Mouse (Mus musculus): ENCODE results near the gene Ntm. TPM values are rescaled to one million over a fixed set of nuclear protein-coding genes. Genes with fewer than 3 reads are reported as not detected.

The Ntm gene
- polyA plus RNA-seq, 1 experiment from 2014 or later: 14.1 TPM

DNA sequence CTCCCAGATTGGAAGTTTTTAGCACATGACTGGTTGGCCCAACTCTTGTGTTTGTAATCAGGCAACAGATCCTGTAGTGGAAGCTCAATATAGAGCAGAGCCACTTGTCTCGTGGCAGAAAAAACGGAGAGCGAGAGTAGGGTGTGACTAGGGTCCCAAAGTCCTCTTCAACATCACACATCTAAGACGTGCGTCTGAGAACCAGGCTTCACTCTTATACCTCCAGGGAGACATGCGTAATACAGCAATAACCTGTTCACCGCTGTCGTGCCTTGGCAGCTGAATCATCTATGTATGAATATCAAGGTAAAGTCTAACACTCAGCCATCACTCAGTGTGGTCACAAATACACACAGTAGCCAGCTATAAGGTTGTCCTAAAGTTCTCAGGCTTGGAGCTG lies 412.8 kb downstream of the Ntm start:
- Histone ChIP-seq H3K9me3 (ENCODE audit: control insufficient read depth, low read length) (no peaks in the 10 kb centered on the region), H3K9ac (ENCODE audit: low read length) (no peak overlapping the region), H3K4me2 (no peak overlapping the region), H3K27me3 (ENCODE audit: control insufficient read depth, insufficient read depth, low read length) (no peaks in the 10 kb centered on the region), H3K36me3 (ENCODE audit: control insufficient read depth, insufficient read depth, low read length) (no peaks in the 10 kb centered on the region), H3K4me1 (ENCODE audit: control insufficient read depth, insufficient read depth, low read length) (no peaks in the 10 kb centered on the region), H3K4me3 (ENCODE audit: low read depth, low read length) (no peak overlapping the region), H3K27ac (ENCODE audit: low read depth, low read length) (no peak overlapping the region)
- ATAC-seq (ENCODE audit: low FRiP score) (no peak), DNase-seq (ENCODE audit: low spot score, missing footprints) (no peak)
- WGBS: 92% methylated on average over 8 of the region's 8 CpGs

- no peak overlapping the region for H3K9ac ChIP-seq (ENCODE audit: low read length)
- no peak overlapping the region for H3K4me2 ChIP-seq
- no peaks in the 10 kb centered on the region for H3K4me1 ChIP-seq (ENCODE audit: control insufficient read depth, insufficient read depth, low read length)
- H3K27me3 ChIP-seq (ENCODE audit: control insufficient read depth, insufficient read depth, low read length): no peaks in the 10 kb centered on the region
- H3K4me3 ChIP-seq (ENCODE audit: low read depth, low read length): no peak overlapping the region
- DNase-seq (ENCODE audit: low spot score, missing footprints) (no peak), ATAC-seq (ENCODE audit: low FRiP score) (no peak)
- H3K36me3 ChIP-seq (ENCODE audit: control insufficient read depth, insufficient read depth, low read length): no peaks in the 10 kb centered on the region
- no peaks in the 10 kb centered on the region for H3K9me3 ChIP-seq (ENCODE audit: control insufficient read depth, low read length)
- WGBS: 88% methylated on average over 2 of the region's 2 CpGs
- no peak overlapping the region for H3K27ac ChIP-seq (ENCODE audit: low read depth, low read length)
Observed at GRCm38 (mm10) chr9:29536415-29536814, 426.5 kb downstream of the Ntm start.

DNA sequence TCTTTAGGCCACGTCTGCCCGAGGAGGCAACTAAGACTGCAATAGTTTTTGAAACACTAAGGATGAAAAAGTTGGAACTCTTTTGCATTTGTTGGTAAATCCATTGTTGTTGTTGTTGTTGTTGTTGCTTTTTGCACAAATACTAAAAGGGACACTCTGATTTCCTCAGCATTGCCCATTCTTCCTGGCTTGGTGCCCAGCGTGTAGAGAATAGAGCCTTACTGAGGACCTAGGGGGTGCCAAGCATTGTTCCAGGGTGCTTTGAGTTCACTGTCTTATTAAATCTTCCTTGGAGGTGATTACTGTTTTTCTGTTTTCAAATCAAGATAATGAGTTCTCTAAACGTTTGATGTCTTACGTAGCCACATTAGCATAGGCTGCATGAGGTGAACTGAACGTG lies 428.2 kb downstream of the Ntm start:
- H3K4me3 ChIP-seq (ENCODE audit: low read depth, low read length): no peak overlapping the region
- H3K9ac ChIP-seq (ENCODE audit: low read length): no peak overlapping the region
- no peaks in the 10 kb centered on the region for H3K27me3 ChIP-seq (ENCODE audit: control insufficient read depth, insufficient read depth, low read length)
- WGBS: 71% methylated on average over 6 of the region's 6 CpGs
- no peaks in the 10 kb centered on the region for H3K9me3 ChIP-seq (ENCODE audit: control insufficient read depth, low read length)
- ATAC-seq (ENCODE audit: low FRiP score): no peak
- H3K36me3 ChIP-seq (ENCODE audit: control insufficient read depth, insufficient read depth, low read length): no peaks in the 10 kb centered on the region
- no peak overlapping the region for H3K4me2 ChIP-seq
- H3K27ac ChIP-seq (ENCODE audit: low read depth, low read length): no peak overlapping the region
- DNase-seq (ENCODE audit: low spot score, missing footprints): no peak
- H3K4me1 ChIP-seq (ENCODE audit: control insufficient read depth, insufficient read depth, low read length): no peaks in the 10 kb centered on the region

GRCm38 (mm10) chr9:29534304-29534703 lies 428.6 kb downstream of the Ntm start:
- no peak overlapping the region for H3K4me3 ChIP-seq (ENCODE audit: low read depth, low read length)
- H3K36me3 ChIP-seq (ENCODE audit: control insufficient read depth, insufficient read depth, low read length): no peaks in the 10 kb centered on the region
- H3K9ac ChIP-seq (ENCODE audit: low read length): no peak overlapping the region
- H3K9me3 ChIP-seq (ENCODE audit: control insufficient read depth, low read length): no peaks in the 10 kb centered on the region
- no peak overlapping the region for H3K27ac ChIP-seq (ENCODE audit: low read depth, low read length)
- 48% methylated on average over 7 of the region's 7 CpGs for WGBS
- DNase-seq (ENCODE audit: low spot score, missing footprints): no peak
- ATAC-seq (ENCODE audit: low FRiP score): no peak
- no peaks in the 10 kb centered on the region for H3K27me3 ChIP-seq (ENCODE audit: control insufficient read depth, insufficient read depth, low read length)
- no peaks in the 10 kb centered on the region for H3K4me1 ChIP-seq (ENCODE audit: control insufficient read depth, insufficient read depth, low read length)
- no peak overlapping the region for H3K4me2 ChIP-seq

DNA sequence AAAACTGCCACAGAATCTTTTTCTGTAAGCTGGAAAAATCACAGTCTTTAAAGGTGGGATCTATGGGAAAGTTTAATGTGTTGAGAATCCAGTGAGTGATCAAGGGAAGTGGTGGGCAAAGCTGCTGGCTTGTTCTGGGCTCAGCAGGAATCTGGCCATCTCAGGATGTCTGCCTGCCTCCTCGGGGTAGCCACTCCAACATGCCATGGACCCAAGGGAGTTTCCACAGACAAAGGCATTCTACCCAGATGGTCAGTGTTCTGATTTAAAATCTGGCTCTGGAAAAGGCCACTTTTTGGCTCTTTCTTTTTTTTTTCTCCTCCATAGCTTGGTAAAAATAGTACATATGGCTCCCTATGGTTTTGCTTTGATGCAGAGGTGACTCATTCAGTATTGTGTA lies 429.4 kb downstream of the Ntm start:
- WGBS: 38% methylated on average over 1 of the region's 1 CpGs
- ATAC-seq (ENCODE audit: low FRiP score) (no peak), DNase-seq (ENCODE audit: low spot score, missing footprints) (no peak)
- H3K4me2 ChIP-seq: no peak overlapping the region
- no peak overlapping the region for H3K27ac ChIP-seq (ENCODE audit: low read depth, low read length)
- no peaks in the 10 kb centered on the region for H3K27me3 ChIP-seq (ENCODE audit: control insufficient read depth, insufficient read depth, low read length)
- H3K9ac ChIP-seq (ENCODE audit: low read length): no peak overlapping the region
- H3K4me1 ChIP-seq (ENCODE audit: control insufficient read depth, insufficient read depth, low read length): no peaks in the 10 kb centered on the region
- no peak overlapping the region for H3K4me3 ChIP-seq (ENCODE audit: low read depth, low read length)
- no peaks in the 10 kb centered on the region for H3K36me3 ChIP-seq (ENCODE audit: control insufficient read depth, insufficient read depth, low read length)
- H3K9me3 ChIP-seq (ENCODE audit: control insufficient read depth, low read length): no peaks in the 10 kb centered on the region

DNA sequence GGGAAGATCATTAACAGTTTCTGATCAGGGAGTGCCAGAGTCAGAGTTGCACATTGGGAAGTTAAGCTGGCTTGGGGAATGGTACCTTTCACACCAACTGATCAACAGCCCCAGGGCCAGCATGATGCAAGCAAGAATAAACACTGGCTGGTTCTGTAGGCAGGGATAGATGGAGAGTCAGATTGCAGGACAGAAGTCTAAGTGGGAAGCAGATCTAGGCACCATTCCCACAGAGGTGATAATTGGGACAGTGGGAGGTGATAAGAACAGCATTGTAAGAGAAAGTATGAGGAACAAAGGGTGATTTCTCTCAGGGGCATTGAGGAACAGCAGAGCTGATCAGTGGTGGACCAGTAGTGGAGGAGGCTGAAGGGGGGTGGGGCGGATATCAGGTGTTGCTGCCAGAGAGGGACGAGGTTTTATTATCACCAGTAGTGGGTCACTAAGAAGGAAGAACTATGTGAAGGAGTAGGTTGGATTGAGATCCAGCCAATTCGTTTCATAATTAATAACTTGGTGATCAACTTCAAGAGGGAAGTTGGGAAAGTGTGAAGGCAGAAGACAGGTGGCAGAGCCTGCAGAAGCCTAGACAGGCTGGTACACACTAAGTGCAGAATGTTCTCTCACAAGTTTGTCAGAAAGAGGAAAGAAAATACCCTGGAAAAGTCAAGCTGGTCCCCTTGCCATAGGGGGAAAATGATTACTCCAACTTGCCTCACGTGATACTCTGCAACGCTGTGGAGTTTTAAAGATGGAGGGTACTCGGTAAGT lies 431.6 kb downstream of the Ntm start:
- ATAC-seq (ENCODE audit: low FRiP score) (no peak), DNase-seq (ENCODE audit: low spot score, missing footprints) (no peak)
- H3K4me2 ChIP-seq: no peak overlapping the region
- H3K36me3 ChIP-seq (ENCODE audit: control insufficient read depth, insufficient read depth, low read length): no peaks in the 10 kb centered on the region
- 88% methylated on average over 6 of the region's 6 CpGs for WGBS
- H3K4me3 ChIP-seq (ENCODE audit: low read depth, low read length): no peak overlapping the region
- no peaks in the 10 kb centered on the region for H3K27me3 ChIP-seq (ENCODE audit: control insufficient read depth, insufficient read depth, low read length)
- H3K4me1 ChIP-seq (ENCODE audit: control insufficient read depth, insufficient read depth, low read length): no peaks in the 10 kb centered on the region
- H3K9ac ChIP-seq (ENCODE audit: low read length): no peak overlapping the region
- no peak overlapping the region for H3K27ac ChIP-seq (ENCODE audit: low read depth, low read length)
- no peaks in the 10 kb centered on the region for H3K9me3 ChIP-seq (ENCODE audit: control insufficient read depth, low read length)

DNA sequence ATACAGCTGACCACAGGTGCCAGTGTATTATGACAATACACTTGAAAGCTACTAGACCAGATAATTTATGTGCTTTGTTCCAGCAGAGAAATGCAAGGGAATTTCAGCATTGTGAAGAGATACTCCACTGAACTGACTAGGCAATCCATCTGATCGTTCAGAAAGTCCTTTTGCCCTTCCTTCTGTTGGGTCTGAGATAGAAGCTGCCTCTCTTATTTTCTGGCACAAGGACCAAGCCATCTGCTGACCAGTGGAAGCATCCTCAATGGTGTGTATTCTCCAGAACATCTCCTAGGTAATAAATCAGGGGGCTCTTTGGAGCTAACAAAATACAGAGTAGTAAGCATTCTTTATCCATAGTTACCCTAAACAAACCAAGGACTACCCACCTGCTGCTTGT lies 438.8 kb downstream of the Ntm start:
- Histone ChIP-seq H3K4me3 (ENCODE audit: low read depth, low read length) (no peak overlapping the region), H3K27me3 (ENCODE audit: control insufficient read depth, insufficient read depth, low read length) (no peaks in the 10 kb centered on the region; the same call in 1 of the 2 replicates), H3K9me3 (ENCODE audit: control insufficient read depth, low read length) (no peaks in the 10 kb centered on the region), H3K36me3 (ENCODE audit: control insufficient read depth, insufficient read depth, low read length) (no peaks in the 10 kb centered on the region), H3K4me1 (ENCODE audit: control insufficient read depth, insufficient read depth, low read length) (0 out of 2 replicates have a peak, but pooled peaks cover 2% of the 10 kb centered on the region), H3K4me2 (no peak overlapping the region), H3K9ac (ENCODE audit: low read length) (no peak overlapping the region), H3K27ac (ENCODE audit: low read depth, low read length) (no peak overlapping the region)
- DNase-seq (ENCODE audit: low spot score, missing footprints) (no peak), ATAC-seq (ENCODE audit: low FRiP score) (no peak)
- WGBS: 72% methylated on average over 1 of the region's 1 CpGs

- ATAC-seq (ENCODE audit: low FRiP score) (no peak), DNase-seq (ENCODE audit: low spot score, missing footprints) (no peak)
- 79% methylated on average over 3 of the region's 3 CpGs for WGBS
Observed at GRCm38 (mm10) chr9:29523221-29523620, 439.7 kb downstream of the Ntm start.

DNA sequence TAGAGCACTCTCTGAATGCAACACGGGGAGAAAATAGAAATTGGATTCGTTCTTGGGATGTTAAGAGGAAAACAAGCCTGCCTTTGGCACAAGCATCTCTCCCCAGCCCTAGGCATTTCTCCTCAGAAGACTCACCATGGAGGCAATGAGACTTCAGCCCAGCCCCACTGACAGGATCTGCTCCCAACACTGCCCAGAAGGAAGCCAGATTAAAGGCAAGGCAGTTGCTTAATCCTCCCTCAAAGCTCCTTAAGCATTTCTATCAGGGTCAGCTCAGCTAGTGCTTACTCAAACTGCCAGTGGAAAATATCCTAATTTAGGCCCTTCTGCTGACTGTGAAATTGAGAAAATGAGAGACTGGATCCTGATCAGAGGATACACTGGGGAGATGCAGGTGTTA lies 443.8 kb downstream of the Ntm start:
- no peaks in the 10 kb centered on the region for H3K9me3 ChIP-seq (ENCODE audit: control insufficient read depth, low read length)
- no peaks in the 10 kb centered on the region; the same call in 1 of the 2 replicates for H3K27me3 ChIP-seq (ENCODE audit: control insufficient read depth, insufficient read depth, low read length)
- no peak overlapping the region for H3K27ac ChIP-seq (ENCODE audit: low read depth, low read length)
- H3K4me3 ChIP-seq (ENCODE audit: low read depth, low read length): no peak overlapping the region
- no peaks in the 10 kb centered on the region for H3K36me3 ChIP-seq (ENCODE audit: control insufficient read depth, insufficient read depth, low read length)
- ATAC-seq (ENCODE audit: low FRiP score): no peak
- H3K4me2 ChIP-seq: no peak overlapping the region
- no peak for DNase-seq (ENCODE audit: low spot score, missing footprints)
- 56% methylated on average over 2 of the region's 2 CpGs for WGBS
- H3K4me1 ChIP-seq (ENCODE audit: control insufficient read depth, insufficient read depth, low read length): 0 out of 2 replicates have a peak, but pooled peaks cover 2% of the 10 kb centered on the region
- no peak overlapping the region for H3K9ac ChIP-seq (ENCODE audit: low read length)

More at GRCm38 (mm10) chr9:29523221-29523620, 439.7 kb downstream of the Ntm start:
- 0 out of 2 replicates have a peak, but pooled peaks cover 2% of the 10 kb centered on the region for H3K4me1 ChIP-seq (ENCODE audit: control insufficient read depth, insufficient read depth, low read length)
- H3K9me3 ChIP-seq (ENCODE audit: control insufficient read depth, low read length): no peaks in the 10 kb centered on the region
- H3K36me3 ChIP-seq (ENCODE audit: control insufficient read depth, insufficient read depth, low read length): no peaks in the 10 kb centered on the region
- no peaks in the 10 kb centered on the region; the same call in 1 of the 2 replicates for H3K27me3 ChIP-seq (ENCODE audit: control insufficient read depth, insufficient read depth, low read length)
- H3K27ac ChIP-seq (ENCODE audit: low read depth, low read length): no peak overlapping the region
- H3K4me3 ChIP-seq (ENCODE audit: low read depth, low read length): no peak overlapping the region
- no peak overlapping the region for H3K9ac ChIP-seq (ENCODE audit: low read length)
- no peak overlapping the region for H3K4me2 ChIP-seq
